Mouse (Mus musculus): ENCODE results near the gene Wdr73.

Gene Wdr73

DNA sequence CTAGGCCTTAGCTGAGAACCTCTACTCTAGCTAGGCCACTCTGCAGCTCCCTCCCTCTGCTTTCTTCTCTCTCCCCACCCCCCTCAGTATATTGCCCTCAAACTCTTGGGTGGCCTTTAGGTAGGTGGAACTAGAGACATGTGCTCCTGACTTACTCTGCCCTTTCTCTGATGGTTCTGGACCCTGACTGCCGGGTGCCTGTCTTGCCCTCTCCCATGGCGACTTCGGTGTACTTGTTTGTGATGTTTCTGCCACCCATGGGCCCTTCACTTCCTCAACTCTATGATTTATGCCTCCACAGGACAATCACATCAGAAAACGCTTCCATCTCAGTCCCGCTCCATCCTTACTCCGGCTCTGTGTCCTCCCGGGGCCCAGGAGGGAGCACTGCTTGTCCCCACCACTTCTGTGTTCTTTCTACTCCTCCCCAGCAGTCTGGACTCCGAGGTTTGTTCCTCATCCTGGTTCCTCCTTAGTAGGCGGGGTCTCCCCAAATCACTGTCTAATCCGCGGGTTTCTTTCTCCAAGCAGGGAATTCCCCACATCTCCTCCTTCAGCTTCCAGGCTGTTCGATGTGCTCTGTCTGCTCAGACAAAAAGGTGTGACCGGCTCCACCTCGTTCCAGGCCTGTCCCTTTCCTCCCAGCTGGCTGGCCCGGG lies 55.3 kb downstream of the Wdr73 start:
- TF ChIP-seq GATA4 (IDR thresholded peaks at IDR 0.05; ENCODE audit: insufficient replicate concordance, low read length), result no peak

- TF ChIP-seq GATA4 (IDR thresholded peaks at IDR 0.05; ENCODE audit: insufficient replicate concordance, low read length), result no peak
Measured at GRCm38 (mm10) chr7:80844691-80845090, 56.4 kb downstream of the Wdr73 start.

- no peak for TF ChIP-seq GATA4 (IDR thresholded peaks at IDR 0.05; ENCODE audit: insufficient replicate concordance, low read length)
Measured at GRCm38 (mm10) chr7:80843910-80844640, 57.0 kb downstream of the Wdr73 start.

DNA sequence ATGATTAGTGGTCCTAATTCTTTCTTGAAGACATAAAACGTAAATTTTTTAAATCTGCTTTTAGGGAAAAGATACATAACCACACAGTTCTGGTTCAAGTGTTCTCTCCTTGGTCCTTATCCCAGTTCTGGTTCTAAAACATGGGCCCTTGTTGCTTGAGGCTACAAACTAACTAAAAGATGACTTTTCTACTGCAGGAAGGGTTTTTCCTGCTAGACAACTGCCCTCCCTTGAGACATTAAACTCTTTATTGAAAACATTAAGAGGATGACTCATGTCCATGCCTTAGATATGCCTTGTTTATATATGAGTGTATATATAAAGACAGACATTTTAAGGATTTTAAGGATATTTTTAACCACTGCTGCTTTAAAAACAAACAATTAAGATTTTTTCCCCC lies 57.9 kb downstream of the Wdr73 start:
- no peak for TF ChIP-seq GATA4 (IDR thresholded peaks at IDR 0.05; ENCODE audit: insufficient replicate concordance, low read length)

- TF ChIP-seq GATA4 (IDR thresholded peaks at IDR 0.05; ENCODE audit: insufficient replicate concordance, low read length), result no peak
Measured at GRCm38 (mm10) chr7:80842132-80842531, 58.9 kb downstream of the Wdr73 start.

- TF ChIP-seq GATA4 (IDR thresholded peaks at IDR 0.05; ENCODE audit: insufficient replicate concordance, low read length), result no peak
Measured at GRCm38 (mm10) chr7:80840937-80841336, 60.1 kb downstream of the Wdr73 start.
